Mouse (Mus musculus): Measurements from ENCODE around the gene Gm10282. TPM values are rescaled to one million over a fixed set of nuclear protein-coding genes. Genes with fewer than 3 reads are reported as not detected.
A peak's percentile ranks its signal among the peaks of the same experiment; 100 is the strongest.

Gm10282 gene
- polyA plus RNA-seq, 1 experiment = not detected

GRCm38 (mm10) chr8:72333429-72334143 lies 28.5 kb upstream of the Gm10282 start:
- Histone ChIP-seq H3K27ac (replicated peaks; ENCODE audit: low read depth, low read length) (peak overlapping the region; percentile 15; the same call in 1 of the 2 replicates), H3K4me1 (ENCODE audit: control insufficient read depth, insufficient read depth, insufficient read length, low read length) (peaks cover 16% of the 10 kb centered on the region; the same call in 1 of the 2 replicates), H3K4me3 (ENCODE audit: insufficient read depth, low read depth, low read length) (no peak overlapping the region)

DNA sequence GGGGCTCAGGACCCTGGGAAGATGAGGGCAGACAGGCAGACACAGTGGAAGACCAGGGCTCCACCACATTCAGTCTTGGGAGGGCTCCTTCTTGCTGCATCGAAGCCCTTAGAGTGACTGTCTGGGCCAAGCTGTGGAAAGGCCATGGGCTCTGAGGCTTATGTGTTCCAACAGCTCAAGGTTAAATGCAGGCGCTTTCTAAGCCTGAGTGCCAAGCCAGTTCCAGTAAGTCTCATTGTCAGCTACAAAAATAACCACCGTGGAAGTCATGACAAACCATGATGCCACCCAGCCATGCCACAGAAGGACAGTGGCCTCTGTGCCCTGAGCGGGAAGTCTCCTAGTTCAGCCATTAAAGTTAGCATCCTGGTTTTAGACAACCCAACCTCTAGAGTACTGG lies 26.6 kb upstream of the Gm10282 start:
- no peak overlapping the region for H3K27ac ChIP-seq (replicated peaks; ENCODE audit: low read depth, low read length)

DNA sequence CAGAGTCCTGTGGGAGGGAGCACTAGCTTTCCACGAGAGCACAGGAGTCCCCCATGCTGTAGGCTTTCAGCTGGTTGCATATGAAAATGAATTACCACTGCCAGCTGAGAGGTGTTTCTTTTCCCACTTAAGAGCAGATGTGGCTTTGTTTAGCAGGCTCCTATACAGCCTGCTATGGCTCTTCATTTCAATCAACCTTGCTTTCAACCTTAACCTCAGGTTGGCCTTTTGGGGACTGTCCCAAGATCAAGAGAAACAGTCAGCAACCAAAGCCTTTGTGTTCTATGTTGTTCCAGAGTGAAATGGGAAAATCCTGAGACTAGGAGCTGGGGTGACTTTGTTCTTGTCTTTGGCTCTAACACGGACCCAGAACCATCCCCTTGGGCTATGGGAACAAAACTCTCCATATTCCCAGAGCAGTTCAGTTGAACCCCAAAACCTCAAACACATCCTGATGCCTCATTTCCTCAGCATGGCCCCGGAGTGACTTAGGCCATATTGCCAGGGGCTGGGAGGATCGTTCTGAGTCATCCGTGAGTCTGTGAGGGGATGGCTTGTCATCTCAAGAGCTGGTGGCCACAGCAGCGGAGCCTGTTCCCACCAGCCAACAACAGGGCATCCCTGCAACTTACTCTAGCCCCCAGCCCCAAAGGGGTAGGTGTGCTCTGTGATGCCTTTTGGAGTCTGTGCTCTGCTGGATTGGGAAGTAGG lies 25.9 kb upstream of the Gm10282 start:
- H3K4me3 ChIP-seq (ENCODE audit: insufficient read depth, low read depth, low read length) = no peak overlapping the region
- peaks cover 6% of the 10 kb centered on the region; the same call in 1 of the 2 replicates for H3K4me1 ChIP-seq (ENCODE audit: control insufficient read depth, insufficient read depth, insufficient read length, low read length)
- no peak overlapping the region for H3K27ac ChIP-seq (replicated peaks; ENCODE audit: low read depth, low read length)

More for the DNA sequence above, 26.6 kb upstream of the Gm10282 start:
- Histone ChIP-seq H3K4me3 (ENCODE audit: insufficient read depth, low read depth, low read length) (no peak overlapping the region), H3K4me1 (ENCODE audit: control insufficient read depth, insufficient read depth, insufficient read length, low read length) (peaks cover 6% of the 10 kb centered on the region; the same call in 1 of the 2 replicates)

DNA sequence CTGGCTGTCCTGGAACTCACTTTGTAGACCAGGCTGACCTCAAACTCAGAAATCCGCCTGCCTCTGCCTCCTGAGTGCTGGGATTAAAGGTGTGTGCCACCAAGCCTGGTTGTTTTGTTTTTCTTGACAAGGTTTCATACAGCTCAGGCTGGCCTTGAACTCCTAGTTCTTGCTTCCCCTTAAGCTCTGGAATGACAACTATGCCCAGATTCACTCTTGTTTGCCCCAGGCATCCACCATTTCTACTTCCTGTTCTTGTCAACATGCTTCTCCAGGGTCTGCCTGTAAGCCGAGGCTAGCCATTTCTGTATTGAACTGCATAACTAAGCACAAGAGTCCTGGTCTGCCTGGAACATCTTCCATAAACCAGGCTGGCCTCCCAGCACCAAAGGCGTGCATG lies 24.1 kb upstream of the Gm10282 start:
- no peak overlapping the region for H3K4me3 ChIP-seq (ENCODE audit: insufficient read depth, low read depth, low read length)
- peaks cover 3% of the 10 kb centered on the region; the same call in 1 of the 2 replicates for H3K4me1 ChIP-seq (ENCODE audit: control insufficient read depth, insufficient read depth, insufficient read length, low read length)
- no peak overlapping the region for H3K27ac ChIP-seq (replicated peaks; ENCODE audit: low read depth, low read length)

DNA sequence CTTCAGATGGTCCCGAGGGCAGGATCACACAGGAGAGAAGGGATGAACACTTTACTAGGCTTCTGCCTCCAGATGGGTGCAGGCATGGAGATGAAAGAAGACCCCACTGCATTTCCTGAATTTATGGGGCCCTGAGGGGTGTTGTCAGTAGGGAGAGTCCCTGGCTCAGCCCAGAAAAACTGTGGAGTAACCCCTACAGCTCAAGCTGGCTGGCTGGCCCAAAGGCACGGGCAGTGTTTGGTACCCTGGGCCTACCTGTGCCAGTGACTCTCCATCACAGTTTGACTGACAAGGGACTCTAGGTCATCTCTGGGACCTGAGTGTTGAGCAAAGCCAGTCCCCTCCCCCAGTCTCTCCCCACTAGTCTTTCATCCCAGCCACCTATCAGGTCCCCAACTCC lies 19.6 kb upstream of the Gm10282 start:
- Histone ChIP-seq H3K4me1 (ENCODE audit: control insufficient read depth, insufficient read depth, insufficient read length, low read length) (no peaks in the 10 kb centered on the region), H3K27ac (replicated peaks; ENCODE audit: low read depth, low read length) (no peak overlapping the region), H3K4me3 (ENCODE audit: insufficient read depth, low read depth, low read length) (no peak overlapping the region)

DNA sequence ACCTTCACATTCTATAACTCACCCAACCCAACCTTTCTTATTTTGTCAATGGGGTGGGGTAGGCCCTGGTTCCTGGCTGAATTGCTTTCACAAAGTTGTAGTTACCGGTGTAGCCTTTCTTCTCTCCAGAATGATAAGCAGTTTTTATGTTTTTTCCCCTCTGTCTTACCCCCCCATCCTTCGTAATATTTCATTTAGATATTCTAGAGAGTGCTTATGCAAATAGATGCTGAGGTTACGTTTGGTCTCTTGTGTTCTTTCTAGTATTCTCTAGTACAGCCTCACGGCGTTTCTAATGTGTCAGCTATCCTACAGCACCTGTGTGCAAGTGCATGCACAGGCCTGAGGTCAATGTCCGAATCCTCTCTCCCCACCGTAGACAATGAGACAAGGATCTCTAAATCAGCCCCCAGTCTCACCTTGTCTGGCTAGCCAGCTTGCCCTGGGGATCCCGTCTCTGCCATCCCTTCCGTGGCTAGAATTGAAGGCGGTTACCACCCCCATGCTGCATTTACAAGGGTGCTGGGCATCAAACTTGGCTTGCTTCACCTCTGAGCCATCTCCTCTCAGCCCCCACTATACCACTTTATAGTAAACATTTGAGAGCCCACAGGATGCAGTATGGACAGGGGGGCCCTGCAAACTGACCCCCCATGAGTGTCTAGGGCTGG lies 19.1 kb upstream of the Gm10282 start:
- Histone ChIP-seq H3K4me3 (ENCODE audit: insufficient read depth, low read depth, low read length) (no peak overlapping the region), H3K4me1 (ENCODE audit: control insufficient read depth, insufficient read depth, insufficient read length, low read length) (no peaks in the 10 kb centered on the region), H3K27ac (replicated peaks; ENCODE audit: low read depth, low read length) (no peak overlapping the region; the same call in 1 of the 2 replicates)

GRCm38 (mm10) chr8:72323131-72323725 lies 18.2 kb upstream of the Gm10282 start:
- no peaks in the 10 kb centered on the region for H3K4me1 ChIP-seq (ENCODE audit: control insufficient read depth, insufficient read depth, insufficient read length, low read length)
- H3K27ac ChIP-seq (replicated peaks; ENCODE audit: low read depth, low read length) = peak overlapping the region; percentile 70
- H3K4me3 ChIP-seq (ENCODE audit: insufficient read depth, low read depth, low read length) = peak overlapping the region; percentile 95

GRCm38 (mm10) chr8:72322471-72322889 lies 17.4 kb upstream of the Gm10282 start:
- peak overlapping the region; percentile 70 for H3K27ac ChIP-seq (replicated peaks; ENCODE audit: low read depth, low read length)
- peak overlapping the region; percentile 95 for H3K4me3 ChIP-seq (ENCODE audit: insufficient read depth, low read depth, low read length)
- H3K4me1 ChIP-seq (ENCODE audit: control insufficient read depth, insufficient read depth, insufficient read length, low read length) = no peaks in the 10 kb centered on the region

- H3K4me3 ChIP-seq (ENCODE audit: insufficient read depth, low read depth, low read length) = peak overlapping the region; percentile 95
- H3K4me1 ChIP-seq (ENCODE audit: control insufficient read depth, insufficient read depth, insufficient read length, low read length) = no peaks in the 10 kb centered on the region
- peak overlapping the region; percentile 70 for H3K27ac ChIP-seq (replicated peaks; ENCODE audit: low read depth, low read length)
These were observed 16.8 kb upstream of the Gm10282 start for GRCm38 (mm10) chr8:72321635-72322441.

GRCm38 (mm10) chr8:72320803-72321583 lies 15.9 kb upstream of the Gm10282 start:
- H3K27ac ChIP-seq (replicated peaks; ENCODE audit: low read depth, low read length) = peak overlapping the region; percentile 70
- H3K4me1 ChIP-seq (ENCODE audit: control insufficient read depth, insufficient read depth, insufficient read length, low read length) = no peaks in the 10 kb centered on the region
- H3K4me3 ChIP-seq (ENCODE audit: insufficient read depth, low read depth, low read length) = peak overlapping the region; percentile 95

DNA sequence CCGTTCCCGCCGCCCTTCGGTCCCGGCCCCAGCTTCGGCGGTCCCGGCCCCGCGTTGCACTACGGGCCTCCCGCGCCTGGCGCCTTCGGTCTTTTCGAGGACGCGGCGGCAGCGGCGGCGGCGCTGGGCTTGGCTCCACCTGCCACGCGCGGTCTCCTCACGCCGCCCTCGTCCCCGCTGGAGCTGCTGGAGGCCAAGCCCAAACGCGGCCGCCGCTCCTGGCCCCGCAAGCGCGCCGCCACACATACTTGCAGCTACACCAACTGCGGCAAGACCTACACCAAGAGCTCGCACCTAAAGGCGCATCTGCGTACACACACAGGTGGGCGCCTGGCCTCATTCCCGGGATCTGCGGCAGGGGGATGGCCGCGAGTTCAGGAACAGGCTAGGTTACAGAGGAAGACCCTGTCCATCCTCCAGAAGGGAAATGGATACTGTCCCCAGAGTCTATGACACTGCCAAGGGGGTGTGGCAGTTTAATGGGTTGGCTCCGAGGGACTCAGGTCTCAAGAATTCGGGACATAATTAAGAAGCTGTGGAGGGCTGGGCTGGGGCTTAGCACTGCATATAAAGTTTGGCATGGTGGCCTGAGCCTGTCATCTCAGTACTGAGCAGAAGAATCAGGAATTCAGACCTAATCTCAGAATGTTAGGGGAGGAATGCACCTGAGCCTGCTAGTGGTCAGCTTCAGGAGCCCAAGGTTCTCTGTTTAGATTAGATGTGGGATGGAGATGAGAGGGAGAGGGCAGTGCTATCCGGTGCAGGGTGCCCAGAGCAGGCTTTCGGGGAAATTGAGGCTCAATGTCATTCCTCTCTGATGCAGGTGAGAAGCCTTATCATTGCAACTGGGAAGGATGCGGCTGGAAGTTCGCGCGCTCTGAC lies 15.1 kb upstream of the Gm10282 start:
- peak overlapping the region; percentile 70 for H3K27ac ChIP-seq (replicated peaks; ENCODE audit: low read depth, low read length)
- peak overlapping the region; percentile 95 for H3K4me3 ChIP-seq (ENCODE audit: insufficient read depth, low read depth, low read length)
- H3K4me1 ChIP-seq (ENCODE audit: control insufficient read depth, insufficient read depth, insufficient read length, low read length) = no peaks in the 10 kb centered on the region

DNA sequence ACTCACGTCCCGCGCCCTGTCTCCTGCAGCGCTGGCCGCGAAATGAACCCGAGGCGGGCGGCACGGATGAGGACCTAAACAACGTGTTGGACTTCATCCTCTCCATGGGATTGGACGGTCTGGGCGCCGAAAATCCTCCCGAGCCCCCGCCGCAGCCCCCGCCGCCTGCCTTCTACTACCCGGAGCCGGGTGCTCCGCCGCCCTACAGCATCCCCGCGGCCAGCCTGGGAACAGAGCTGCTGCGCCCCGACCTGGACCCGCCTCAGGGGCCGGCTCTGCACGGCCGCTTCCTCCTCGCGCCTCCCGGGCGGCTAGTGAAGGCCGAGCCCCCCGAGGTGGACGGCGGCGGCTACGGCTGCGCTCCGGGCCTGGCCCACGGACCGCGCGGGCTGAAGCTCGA lies 14.3 kb upstream of the Gm10282 start:
- peak overlapping the region; percentile 95 for H3K4me3 ChIP-seq (ENCODE audit: insufficient read depth, low read depth, low read length)
- peak overlapping the region; percentile 93 for H3K27ac ChIP-seq (replicated peaks; ENCODE audit: low read depth, low read length)
- H3K4me1 ChIP-seq (ENCODE audit: control insufficient read depth, insufficient read depth, insufficient read length, low read length) = no peaks in the 10 kb centered on the region

DNA sequence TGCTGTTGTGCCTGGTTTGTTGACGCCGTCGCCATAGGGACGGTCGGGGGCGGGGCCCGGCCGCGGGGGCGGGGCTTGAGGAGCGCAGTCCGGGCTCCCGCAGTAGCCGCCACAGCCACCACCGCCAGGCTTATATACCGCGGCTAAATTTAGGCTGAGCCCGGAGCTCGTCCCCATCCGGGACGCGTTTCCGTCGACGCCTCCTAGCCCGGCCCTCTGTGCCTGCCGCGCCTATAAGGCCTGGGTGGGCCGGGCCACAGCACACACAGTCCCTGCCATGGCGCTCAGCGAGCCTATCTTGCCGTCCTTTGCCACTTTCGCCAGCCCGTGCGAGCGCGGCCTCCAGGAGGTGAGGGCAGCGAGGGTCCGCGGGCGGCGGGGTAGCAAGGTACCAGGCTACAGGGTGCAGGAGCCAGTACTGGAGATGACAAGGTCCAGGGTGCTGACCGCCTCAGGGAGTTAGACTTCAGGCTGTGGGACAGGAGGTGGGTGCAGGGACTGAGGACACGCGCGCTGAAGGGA lies 13.8 kb upstream of the Gm10282 start, which contains the start of gene Klf2:
TSS of gene Klf2 (plus strand) at position 233 of the 522 bp plus-strand sequence.
- H3K4me3 ChIP-seq (ENCODE audit: insufficient read depth, low read depth, low read length) = peak within 1 kb of the TSS; percentile 95
- peak within 1 kb of the TSS; percentile 93 for H3K27ac ChIP-seq (replicated peaks; ENCODE audit: low read depth, low read length)
- H3K4me1 ChIP-seq (ENCODE audit: control insufficient read depth, insufficient read depth, insufficient read length, low read length) = no peaks in the 10 kb centered on the region
